25 mouse cellular contexts compared by ENCODE assay signal in genomic region chr7:116853351-116853750, GRCm38 (mm10).
A peak's percentile ranks its signal among the peaks of the same experiment; 100 is the strongest.
DNase-seq lines count a peak whose midpoint lies in the region; TF ChIP-seq lines count a peak whose summit lies in the region.
"Had no signal": no experiment of that assay in that cellular context is flagged by ENCODE, and none has a peak within 500 bp of the region (broad histone marks: within the 10 kb centered on the region; RNA-seq: fewer than 3 reads in every experiment).

No protein-coding gene starts in this region.

- H3K27ac ChIP-seq in layer of hippocampus, adult 2 months: peak overlapping the region; percentile 50; the same call in 1 of the 2 replicates
- H3K27ac ChIP-seq: embryonic facial prominence, embryonic 12.5 days; embryonic facial prominence, embryonic 15.5 days; heart, embryonic 15.5 days; hindbrain, embryonic 10.5 days; hindbrain, embryonic 13.5 days had no signal

- intact Hi-C loops in left cerebral cortex, postnatal 36 days (cut with DNase I): no loop called here

- DNase-seq in frontal cortex, postnatal 36 days (ENCODE audit: low spot score in 2 of 2): peak; percentile 4 to 18
- no peak for DNase-seq in frontal cortex, postnatal 10 days (ENCODE audit: low spot score in 2 of 2)
- no peak for DNase-seq in layer of hippocampus, adult 2 months (ENCODE audit: low spot score in 2 of 2)
- DNase-seq in layer of hippocampus, postnatal 10 days (ENCODE audit: low spot score in 2 of 2): no peak
- peak; percentile 6 to 9 for DNase-seq in left cerebral cortex, postnatal 36 days (ENCODE audit: low spot score in 2 of 2)
- DNase-seq in left cerebral cortex, adult 11 months (ENCODE audit: low spot score): no peak
- DNase-seq in brain, adult 2 months (ENCODE audit: low read depth, low spot score): peak; percentile 51
- DNase-seq: adrenal gland, postnatal 10 days; adrenal gland, postnatal 36 days; B cell, adult 2 months; cerebellum, adult 11 months; cerebellum, adult 2 months; cerebellum, adult 9-11 months; cerebellum, postnatal 25 days; forebrain, postnatal 0 days; gastrocnemius, postnatal 25 days; heart, adult 18-20 months; heart, postnatal 10 days; heart, postnatal 36 days had no signal

- no peak for TF ChIP-seq CTCF in layer of hippocampus, adult 2 months (conservative IDR thresholded peaks at IDR 0.05)

- H3K4me3 ChIP-seq in layer of hippocampus, adult 2 months: no peak overlapping the region
- H3K4me3 ChIP-seq: embryonic facial prominence, embryonic 12.5 days; embryonic facial prominence, embryonic 15.5 days; heart, embryonic 12.5 days; heart, embryonic 15.5 days; hindbrain, embryonic 10.5 days; hindbrain, embryonic 13.5 days had no signal

Comparison
In these comparisons a context has a peak if more than half of its experiments do, and no peak if none do; other contexts are left out.
1. DNase-seq: peak in frontal cortex, postnatal 36 days (2 of 2), left cerebral cortex, postnatal 36 days (2 of 2) and brain, adult 2 months (single experiment); none in frontal cortex, postnatal 10 days (0 of 2), layer of hippocampus, adult 2 months (0 of 2), layer of hippocampus, postnatal 10 days (0 of 2) and left cerebral cortex, adult 11 months (single experiment).